Mouse (Mus musculus): ENCODE measurements around the gene Ifna5. TPM values are rescaled to one million over a fixed set of nuclear protein-coding genes. Genes with fewer than 3 reads are reported as not detected.

The Ifna5 gene
- total and polyA plus RNA-seq, 2 experiments from 2014 or later = not detected

- 53% methylated on average over 3 of the region's 3 CpGs for WGBS
Observed at GRCm38 (mm10) chr4:88838828-88839227, 3.5 kb downstream of the Ifna5 start.

GRCm38 (mm10) chr4:88840058-88840457, 4.7 kb downstream of the Ifna5 start:
- no peak overlapping the region for H3K9ac ChIP-seq (replicated peaks; ENCODE audit: low read length, poor library complexity, severe bottlenecking)
- H3K27ac ChIP-seq (ENCODE audit: low read depth, low read length) = no peak overlapping the region
- ATAC-seq (ENCODE audit: low FRiP score) = no peak
- no peaks in the 10 kb centered on the region for H3K36me3 ChIP-seq (ENCODE audit: insufficient read depth, low read length)
- no peaks in the 10 kb centered on the region for H3K4me1 ChIP-seq (ENCODE audit: insufficient read depth, low read length)
- TF ChIP-seq CTCF (IDR thresholded peaks at IDR 0.05) = no peak
- H3K4me3 ChIP-seq (ENCODE audit: low read depth, low read length) = no peak overlapping the region
- no peak for DNase-seq (ENCODE audit: low spot score)
- H3K4me2 ChIP-seq (ENCODE audit: low read depth, low read length, poor library complexity, severe bottlenecking) = no peak overlapping the region
- no peaks in the 10 kb centered on the region for H3K27me3 ChIP-seq (ENCODE audit: insufficient read depth, low read length)
- no peaks in the 10 kb centered on the region for H3K9me3 ChIP-seq (ENCODE audit: low read length)
- WGBS = 86% methylated on average over 3 of the region's 3 CpGs

More at GRCm38 (mm10) chr4:88838828-88839227, 3.5 kb downstream of the Ifna5 start:
- H3K27ac ChIP-seq (ENCODE audit: low read depth, low read length) = no peak overlapping the region
- H3K4me1 ChIP-seq (ENCODE audit: insufficient read depth, low read length) = no peaks in the 10 kb centered on the region
- no peaks in the 10 kb centered on the region for H3K27me3 ChIP-seq (ENCODE audit: insufficient read depth, low read length)
- DNase-seq (ENCODE audit: low spot score) (peak; percentile 21), ATAC-seq (ENCODE audit: low FRiP score) (no peak)
- no peaks in the 10 kb centered on the region for H3K36me3 ChIP-seq (ENCODE audit: insufficient read depth, low read length)
- TF ChIP-seq CTCF (IDR thresholded peaks at IDR 0.05) = peak; percentile 71
- H3K9ac ChIP-seq (replicated peaks; ENCODE audit: low read length, poor library complexity, severe bottlenecking) = no peak overlapping the region
- no peaks in the 10 kb centered on the region for H3K9me3 ChIP-seq (ENCODE audit: low read length)
- H3K4me3 ChIP-seq (ENCODE audit: low read depth, low read length) = no peak overlapping the region
- H3K4me2 ChIP-seq (ENCODE audit: low read depth, low read length, poor library complexity, severe bottlenecking) = no peak overlapping the region

GRCm38 (mm10) chr4:88841438-88841911, 6.2 kb downstream of the Ifna5 start, which contains the start of gene Ifna4:
Ifna4 (plus strand) TSS chr4:88841861.
- Histone ChIP-seq H3K9me3 (ENCODE audit: low read length) (no peaks in the 10 kb centered on the region), H3K27ac (ENCODE audit: low read depth, low read length) (no peak within 1 kb of the TSS), H3K36me3 (ENCODE audit: insufficient read depth, low read length) (no peaks in the 10 kb centered on the region), H3K9ac (replicated peaks; ENCODE audit: low read length, poor library complexity, severe bottlenecking) (no peak within 1 kb of the TSS), H3K27me3 (ENCODE audit: insufficient read depth, low read length) (no peaks in the 10 kb centered on the region), H3K4me3 (ENCODE audit: low read depth, low read length) (no peak within 1 kb of the TSS), H3K4me2 (ENCODE audit: low read depth, low read length, poor library complexity, severe bottlenecking) (no peak within 1 kb of the TSS), H3K4me1 (ENCODE audit: insufficient read depth, low read length) (no peaks in the 10 kb centered on the region)
- 41% methylated on average over 2 of the region's 2 CpGs for WGBS
- TF ChIP-seq CTCF (IDR thresholded peaks at IDR 0.05) = no peak
- no peak for DNase-seq (ENCODE audit: low spot score)
- no peak for ATAC-seq (ENCODE audit: low FRiP score)

GRCm38 (mm10) chr4:88845334-88845733, 10.0 kb downstream of the Ifna5 start:
- WGBS = 55% methylated on average over 2 of the region's 2 CpGs
- TF ChIP-seq CTCF (IDR thresholded peaks at IDR 0.05) = peak; percentile 42; the same call in 1 of the 2 replicates
- no peaks in the 10 kb centered on the region for H3K36me3 ChIP-seq (ENCODE audit: insufficient read depth, low read length)
- no peak overlapping the region for H3K9ac ChIP-seq (replicated peaks; ENCODE audit: low read length, poor library complexity, severe bottlenecking)
- H3K4me1 ChIP-seq (ENCODE audit: insufficient read depth, low read length) = no peaks in the 10 kb centered on the region
- no peak for ATAC-seq (ENCODE audit: low FRiP score)
- no peak for DNase-seq (ENCODE audit: low spot score)
- H3K27ac ChIP-seq (ENCODE audit: low read depth, low read length) = no peak overlapping the region
- no peaks in the 10 kb centered on the region for H3K27me3 ChIP-seq (ENCODE audit: insufficient read depth, low read length)
- no peaks in the 10 kb centered on the region for H3K9me3 ChIP-seq (ENCODE audit: low read length)
- no peak overlapping the region for H3K4me3 ChIP-seq (ENCODE audit: low read depth, low read length)
- H3K4me2 ChIP-seq (ENCODE audit: low read depth, low read length, poor library complexity, severe bottlenecking) = no peak overlapping the region

- H3K4me2 ChIP-seq (ENCODE audit: low read depth, low read length, poor library complexity, severe bottlenecking) = no peak within 1 kb of the TSS
- H3K27ac ChIP-seq (ENCODE audit: low read depth, low read length) = no peak within 1 kb of the TSS
- no peak within 1 kb of the TSS for H3K4me3 ChIP-seq (ENCODE audit: low read depth, low read length)
- WGBS = 66% methylated on average over 1 of the region's 1 CpGs
- no peak for DNase-seq (ENCODE audit: low spot score)
- no peaks in the 10 kb centered on the region for H3K4me1 ChIP-seq (ENCODE audit: insufficient read depth, low read length)
- no peaks in the 10 kb centered on the region for H3K27me3 ChIP-seq (ENCODE audit: insufficient read depth, low read length)
- no peak within 1 kb of the TSS for H3K9ac ChIP-seq (replicated peaks; ENCODE audit: low read length, poor library complexity, severe bottlenecking)
- H3K9me3 ChIP-seq (ENCODE audit: low read length) = no peaks in the 10 kb centered on the region
- no peak for ATAC-seq (ENCODE audit: low FRiP score)
- no peaks in the 10 kb centered on the region for H3K36me3 ChIP-seq (ENCODE audit: insufficient read depth, low read length)
- TF ChIP-seq CTCF (IDR thresholded peaks at IDR 0.05) = no peak
Observed at GRCm38 (mm10) chr4:88849698-88850097, 14.4 kb downstream of the Ifna5 start, which contains the start of gene Ifna1. Ifna1 (plus strand) TSS chr4:88850087.

- Histone ChIP-seq H3K36me3 (ENCODE audit: insufficient read depth, low read length) (no peaks in the 10 kb centered on the region), H3K9me3 (ENCODE audit: low read length) (no peaks in the 10 kb centered on the region), H3K27ac (ENCODE audit: low read depth, low read length) (no peak overlapping the region), H3K9ac (replicated peaks; ENCODE audit: low read length, poor library complexity, severe bottlenecking) (no peak overlapping the region), H3K4me2 (ENCODE audit: low read depth, low read length, poor library complexity, severe bottlenecking) (no peak overlapping the region), H3K4me3 (ENCODE audit: low read depth, low read length) (no peak overlapping the region), H3K4me1 (ENCODE audit: insufficient read depth, low read length) (no peaks in the 10 kb centered on the region), H3K27me3 (ENCODE audit: insufficient read depth, low read length) (no peaks in the 10 kb centered on the region)
- no peak for DNase-seq (ENCODE audit: low spot score)
- TF ChIP-seq CTCF (IDR thresholded peaks at IDR 0.05) = no peak
- ATAC-seq (ENCODE audit: low FRiP score) = no peak
- 28% methylated on average over 4 of the region's 4 CpGs for WGBS
Observed at GRCm38 (mm10) chr4:88851026-88851763, 15.9 kb downstream of the Ifna5 start.

Data from midbrain, postnatal 0 days (tissue).